Mouse (Mus musculus): ENCODE data around the gene Ehf. TPM values are rescaled to one million over a fixed set of nuclear protein-coding genes. Genes with fewer than 3 reads are reported as not detected.

Gene Ehf
- total RNA-seq (2021): not detected

- DNase-seq (ENCODE audit: extremely low spot score in 1 of 2, low spot score in 1 of 2): no peak
Observed at GRCm38 (mm10) chr2:103303132-103303531, at the start of gene Ehf. Gene Ehf (minus strand): TSS chr2:103303278.

GRCm38 (mm10) chr2:103347417-103347891 is 44.4 kb upstream of the Ehf start:
- DNase-seq (ENCODE audit: extremely low spot score in 1 of 2, low spot score in 1 of 2): peak; percentile 33 to 39

DNA sequence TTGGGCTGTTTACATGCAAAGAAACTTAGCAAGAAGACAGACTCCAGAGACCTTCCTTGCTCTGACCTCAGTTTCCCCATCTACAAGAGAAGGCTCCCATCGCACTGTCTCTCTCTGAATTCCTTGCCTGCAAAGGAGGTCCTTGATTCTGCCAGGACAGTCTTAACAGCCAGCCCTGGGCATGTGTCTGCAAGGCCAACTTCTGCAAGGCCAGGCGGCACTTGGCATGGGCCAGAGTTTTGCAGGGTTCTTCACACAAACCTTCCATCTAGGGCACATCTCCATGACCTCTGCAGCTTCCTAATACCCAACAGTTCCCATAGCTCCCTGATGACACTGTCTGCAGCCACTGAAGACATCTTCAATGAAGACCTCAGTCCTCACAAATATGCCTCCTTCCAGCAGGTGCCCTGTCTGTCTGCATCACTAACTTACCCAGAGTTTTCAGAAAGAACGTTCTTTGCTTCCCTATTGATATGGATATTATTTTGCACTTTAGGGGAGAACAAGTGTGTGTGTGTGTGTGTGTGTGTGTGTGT is 43.7 kb upstream of the Ehf start:
- no peak for DNase-seq (ENCODE audit: extremely low spot score in 1 of 2, low spot score in 1 of 2)

DNA sequence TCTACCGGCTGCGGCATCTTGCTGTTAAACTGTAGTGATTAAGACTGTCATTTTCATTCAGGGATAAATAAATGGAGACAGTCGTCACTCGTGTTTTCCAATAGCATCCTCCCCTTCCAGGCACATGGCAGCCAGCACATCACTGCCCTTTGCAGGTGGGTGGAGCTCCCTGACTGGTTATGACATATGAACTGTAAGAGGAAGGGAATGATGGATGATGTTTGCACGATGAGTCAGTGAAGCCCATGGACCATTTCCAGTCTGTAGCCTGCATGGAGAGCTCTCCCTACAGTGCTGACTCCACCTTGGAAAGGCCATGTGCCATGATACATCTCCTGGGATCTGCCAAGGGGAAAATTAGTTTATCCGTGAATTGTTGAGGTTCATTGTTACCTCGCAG is 40.5 kb upstream of the Ehf start:
- no peak for DNase-seq (ENCODE audit: extremely low spot score in 1 of 2, low spot score in 1 of 2)

GRCm38 (mm10) chr2:103342123-103342522 is 39.0 kb upstream of the Ehf start:
- no peak for DNase-seq (ENCODE audit: extremely low spot score in 1 of 2, low spot score in 1 of 2)

DNA sequence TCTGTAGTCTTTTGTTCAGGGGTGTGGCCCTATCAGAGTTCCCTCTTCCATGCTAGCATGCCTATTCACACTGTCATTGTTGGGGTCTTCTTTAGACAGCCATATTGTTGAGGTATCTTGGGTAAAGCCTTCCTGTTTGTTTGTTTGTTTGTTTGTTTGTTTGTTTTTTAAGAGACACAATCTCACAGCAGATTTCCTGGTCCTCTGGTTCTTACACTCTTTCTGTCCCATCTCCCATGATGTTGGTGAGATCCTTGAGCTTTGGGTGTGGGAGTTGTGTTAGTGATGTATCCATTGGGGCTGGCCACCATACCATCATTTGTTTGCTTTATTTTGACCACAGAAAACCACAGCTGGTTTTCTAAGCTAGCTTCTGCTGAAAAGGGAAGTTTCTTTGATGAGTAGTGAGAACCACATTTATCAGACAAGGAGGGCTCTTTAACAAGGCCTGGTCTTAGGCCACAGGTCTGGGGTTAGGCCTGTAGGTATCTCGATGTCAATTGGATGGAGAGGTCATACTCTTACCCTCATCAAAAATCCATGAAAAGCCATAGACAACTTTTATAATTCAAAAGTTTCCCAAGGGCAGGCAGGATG is 38.4 kb upstream of the Ehf start:
- no peak for DNase-seq (ENCODE audit: extremely low spot score in 1 of 2, low spot score in 1 of 2)

DNA sequence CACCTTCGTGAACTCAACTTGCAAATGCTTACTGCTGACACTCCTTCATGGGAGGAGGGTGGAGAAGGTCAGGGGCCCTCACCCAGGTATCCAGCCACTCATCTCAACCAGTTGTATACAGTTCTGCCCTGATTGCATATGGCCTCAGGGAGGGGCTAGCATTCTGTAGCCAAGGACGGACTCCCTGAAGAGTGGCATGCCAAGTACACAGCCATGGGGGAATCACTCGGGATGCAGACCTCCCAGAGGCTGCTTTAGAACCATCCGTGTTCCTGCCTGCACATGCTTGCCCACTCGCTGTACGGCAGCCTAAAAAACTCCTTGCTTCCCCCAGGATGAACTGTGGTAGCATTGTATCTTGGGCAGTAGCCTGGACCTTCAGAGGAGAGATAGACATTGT is 35.6 kb upstream of the Ehf start:
- DNase-seq (ENCODE audit: extremely low spot score in 1 of 2, low spot score in 1 of 2): no peak

DNA sequence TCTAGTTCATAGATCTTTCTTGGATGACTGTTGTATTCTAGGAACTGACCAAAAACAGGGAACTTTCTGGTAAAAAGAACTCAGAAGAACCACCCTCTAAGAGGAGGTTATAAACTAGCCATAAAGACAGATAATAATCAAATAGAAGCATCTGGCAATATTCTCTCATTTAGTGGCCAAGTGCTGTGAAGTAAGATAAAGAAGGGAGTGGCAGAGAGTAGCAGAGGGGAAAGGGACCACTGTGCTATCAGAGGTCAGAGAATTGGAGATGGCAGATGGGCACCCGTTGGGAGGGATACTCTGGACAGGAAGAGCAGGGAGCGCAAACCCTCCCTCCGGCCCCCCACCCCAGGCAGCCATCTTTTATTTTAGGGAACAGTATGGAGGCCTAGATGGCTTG is 34.3 kb upstream of the Ehf start:
- DNase-seq (ENCODE audit: extremely low spot score in 1 of 2, low spot score in 1 of 2): no peak

- no peak for DNase-seq (ENCODE audit: extremely low spot score in 1 of 2, low spot score in 1 of 2)
Observed at GRCm38 (mm10) chr2:103336621-103337020, 33.5 kb upstream of the Ehf start.

- DNase-seq (ENCODE audit: extremely low spot score in 1 of 2, low spot score in 1 of 2): no peak
Observed at GRCm38 (mm10) chr2:103336000-103336399, 32.9 kb upstream of the Ehf start.

GRCm38 (mm10) chr2:103331666-103332191 is 28.7 kb upstream of the Ehf start:
- no peak for DNase-seq (ENCODE audit: extremely low spot score in 1 of 2, low spot score in 1 of 2)

GRCm38 (mm10) chr2:103328731-103329130 is 25.7 kb upstream of the Ehf start:
- DNase-seq (ENCODE audit: extremely low spot score in 1 of 2, low spot score in 1 of 2): no peak

- DNase-seq (ENCODE audit: extremely low spot score in 1 of 2, low spot score in 1 of 2): no peak
Observed at GRCm38 (mm10) chr2:103325301-103326048, 22.4 kb upstream of the Ehf start.

GRCm38 (mm10) chr2:103324320-103324719 is 21.2 kb upstream of the Ehf start:
- DNase-seq (ENCODE audit: extremely low spot score in 1 of 2, low spot score in 1 of 2): no peak

GRCm38 (mm10) chr2:103322171-103322570 is 19.1 kb upstream of the Ehf start:
- no peak for DNase-seq (ENCODE audit: extremely low spot score in 1 of 2, low spot score in 1 of 2)

DNA sequence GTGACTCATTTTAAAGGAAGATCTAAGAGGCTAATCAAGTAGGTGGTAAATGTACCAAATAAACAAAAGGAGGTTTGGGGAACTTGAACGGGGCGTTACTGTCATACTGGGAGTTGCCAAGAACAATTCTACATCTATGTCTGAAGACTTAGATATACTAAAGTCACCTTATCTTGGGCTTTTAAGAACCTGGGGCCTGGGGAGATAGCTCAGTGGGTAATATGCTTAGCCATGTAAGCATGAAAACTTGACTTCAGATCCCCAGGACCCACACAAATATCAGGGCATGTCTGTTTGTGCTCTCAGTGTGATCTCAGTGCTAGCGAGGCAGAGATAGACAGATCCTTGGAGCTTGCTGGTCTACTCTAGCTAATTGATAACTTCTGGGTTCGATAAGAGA is 18.6 kb upstream of the Ehf start:
- no peak for DNase-seq (ENCODE audit: extremely low spot score in 1 of 2, low spot score in 1 of 2)

- no peak for DNase-seq (ENCODE audit: extremely low spot score in 1 of 2, low spot score in 1 of 2)
Observed at GRCm38 (mm10) chr2:103314002-103314401, 10.9 kb upstream of the Ehf start.

DNA sequence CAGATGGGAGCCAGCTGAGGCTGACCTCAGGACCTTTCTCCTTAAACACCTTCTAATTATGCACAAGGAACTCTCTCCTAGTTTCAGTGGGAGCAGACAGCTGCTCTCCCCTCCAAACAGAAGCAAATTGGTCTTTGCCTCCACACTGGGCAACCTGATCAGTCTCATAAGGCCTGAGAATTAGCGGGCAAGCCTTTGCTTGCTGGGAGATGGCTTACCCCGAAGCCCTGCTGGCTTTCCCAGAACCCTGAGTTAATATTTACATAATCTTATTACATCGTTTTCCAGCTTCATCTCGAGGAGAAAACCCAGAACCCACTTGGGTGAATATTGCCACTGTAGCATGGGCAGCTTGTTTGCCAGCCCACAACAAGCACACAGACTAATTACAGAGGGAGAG is 9.6 kb upstream of the Ehf start:
- DNase-seq (ENCODE audit: extremely low spot score in 1 of 2, low spot score in 1 of 2): no peak

DNA sequence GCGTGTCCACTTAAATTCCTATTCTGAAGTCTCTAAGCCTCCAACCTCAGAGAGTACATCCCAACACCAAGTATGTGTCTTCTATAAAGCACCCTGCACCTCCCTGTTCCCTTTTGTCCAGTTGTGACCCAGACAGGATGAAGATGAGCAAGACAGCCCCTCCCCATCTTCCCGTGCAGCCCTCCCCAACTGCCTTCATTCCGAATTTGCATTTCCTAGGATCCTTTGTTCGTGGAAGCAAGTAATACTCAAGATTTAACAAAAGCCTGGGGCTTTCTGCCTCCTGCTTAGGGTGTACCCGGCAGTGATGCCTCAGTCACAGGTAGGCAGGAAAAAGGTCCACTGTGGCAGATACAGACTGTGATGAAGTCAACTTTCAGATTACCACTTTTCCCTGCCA is 7.6 kb upstream of the Ehf start:
- no peak for DNase-seq (ENCODE audit: extremely low spot score in 1 of 2, low spot score in 1 of 2)

DNA sequence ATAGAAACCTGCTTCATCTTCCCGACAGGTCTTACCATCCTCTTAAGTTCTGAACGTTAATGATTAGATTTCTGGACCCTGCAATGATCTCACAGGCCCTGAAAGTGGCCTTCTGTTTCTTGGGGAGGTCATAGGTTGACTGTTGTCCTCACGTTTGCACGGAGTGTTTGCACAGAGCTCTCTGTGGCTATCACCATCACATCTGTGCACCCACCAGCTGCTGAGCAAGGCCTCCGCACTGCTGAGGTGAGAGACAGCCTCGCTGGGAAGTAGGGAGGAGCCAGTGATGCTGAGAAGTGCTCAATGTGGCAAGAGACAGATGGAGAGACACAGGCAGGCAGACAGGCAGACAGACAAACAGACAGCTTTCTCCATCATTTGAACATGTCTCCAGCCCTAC is 3.6 kb upstream of the Ehf start:
- DNase-seq (ENCODE audit: extremely low spot score in 1 of 2, low spot score in 1 of 2): no peak

DNA sequence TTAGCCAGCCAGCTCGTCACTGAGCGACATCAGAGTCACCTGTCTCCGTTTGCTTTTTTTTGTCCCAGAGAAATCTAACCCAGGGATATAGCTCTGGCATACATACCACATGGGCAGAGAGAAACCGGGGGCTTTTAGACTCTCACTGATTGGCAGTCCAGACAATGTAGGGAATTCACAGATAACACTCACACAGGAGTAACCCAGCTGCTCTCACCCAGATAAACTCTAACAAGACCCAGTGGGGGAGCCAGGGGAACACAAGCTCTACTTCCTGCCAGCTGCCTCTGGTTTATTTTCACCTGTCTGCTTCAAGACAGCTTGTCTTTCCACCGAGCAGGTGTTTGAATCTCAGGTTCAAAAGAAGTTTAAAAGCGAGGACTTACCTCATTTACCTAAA is 409 bp downstream of the Ehf start:
- DNase-seq (ENCODE audit: extremely low spot score in 1 of 2, low spot score in 1 of 2): no peak
